Mouse (Mus musculus) midbrain, embryonic 10.5 days (tissue): ENCODE data around the gene Mvb12a. TPM values are rescaled to one million over a fixed set of nuclear protein-coding genes. Genes with fewer than 3 reads are reported as not detected.
A peak's percentile ranks its signal among the peaks of the same experiment; 100 is the strongest.
"Not testable (repeated sequence)": the region's sequence is repeated elsewhere in the genome, so short reads cannot be mapped to it uniquely, and the experiment has no call there.

Source experiments
- DNase-seq: peaks from one replicate; pipeline ENCODE4 v3.0.0-alpha.2; 2017; ENCODE audit warnings: low spot score
- H3K27ac ChIP-seq: fragments of 300-500 bp; sonication (generic); replicated peaks from 2 replicates; pipeline ENCODE4 v1.5.1; 2016; ENCODE audit warnings: mild to moderate bottlenecking
- H3K27me3 ChIP-seq: fragments of 300-500 bp; sonication (generic); 2 replicates; pipeline ENCODE4 v1.6.1; 2016; ENCODE audit warnings: low read depth, mild to moderate bottlenecking; ENCODE audit not compliant: poor library complexity, severe bottlenecking
- H3K36me3 ChIP-seq: fragments of 300-500 bp; sonication (generic); 2 replicates; pipeline ENCODE4 v1.6.1; 2016; ENCODE audit warnings: mild to moderate bottlenecking, moderate library complexity
- H3K4me1 ChIP-seq: fragments of 300-500 bp; sonication (generic); 2 replicates; pipeline ENCODE4 v1.6.1; 2016
- H3K4me3 ChIP-seq: fragments of 300-500 bp; sonication (generic); 2 replicates; pipeline ENCODE4 v1.5.1; 2016; ENCODE audit warnings: mild to moderate bottlenecking, moderate library complexity
- H3K9me3 ChIP-seq: fragments of 300-500 bp; sonication (generic); replicated peaks from 2 replicates; pipeline ENCODE4 v1.6.1; 2016; ENCODE audit warnings: mild to moderate bottlenecking
- WGBS: fragments of 180-500 bp; shearing (Covaris S2); methylation state at CpG from one replicate; pipeline ENCODE4 v1.1.7; 2016; 5-methylcytosine and 5-hydroxymethylcytosine counted together
- polyA plus RNA-seq: library from polyadenylated mRNA; unstranded; fragments of >200 nt; fragmentation: Nextera tagmentation; extraction: Ambion mirVana; gene quantifications from 2 replicates; pipeline ENCODE4 v1.2.1, GENCODE M21; 2016

Mvb12a gene
- polyA plus RNA-seq, 1 experiment from 2014 or later, result 62.9 TPM

GRCm38 (mm10) chr8:71511644-71512043, 31.1 kb upstream of the Mvb12a start, which contains the start of gene Plvap:
TSS of gene Plvap (minus strand) at chr8:71511752.
- H3K27me3 ChIP-seq, result peaks cover 58% of the 10 kb centered on the region
- H3K4me3 ChIP-seq, result 0 out of 2 replicates have a peak within 1 kb of the TSS, but pooled peaks have one; percentile 14

GRCm38 (mm10) chr8:71513018-71513754, 29.5 kb upstream of the Mvb12a start:
- no peak for DNase-seq
- no peaks in the 10 kb centered on the region for H3K9me3 ChIP-seq
- H3K27ac ChIP-seq, result no peak overlapping the region
- 78% methylated on average over 15 of the region's 15 CpGs for WGBS
- peaks cover 23% of the 10 kb centered on the region for H3K4me1 ChIP-seq
- no peak overlapping the region for H3K4me3 ChIP-seq
- peaks cover 42% of the 10 kb centered on the region for H3K27me3 ChIP-seq
- no peaks in the 10 kb centered on the region for H3K36me3 ChIP-seq

More at GRCm38 (mm10) chr8:71511644-71512043, 31.1 kb upstream of the Mvb12a start, which contains the start of gene Plvap:
- no peak within 1 kb of the TSS for H3K27ac ChIP-seq
- no peaks in the 10 kb centered on the region for H3K9me3 ChIP-seq
- no peak for DNase-seq
- WGBS, result 71% methylated on average over 14 of the region's 14 CpGs
- peaks cover 23% of the 10 kb centered on the region for H3K4me1 ChIP-seq
- no peaks in the 10 kb centered on the region for H3K36me3 ChIP-seq

- H3K27ac ChIP-seq, result no peak overlapping the region
- no peaks in the 10 kb centered on the region for H3K9me3 ChIP-seq
- 71% methylated on average over 5 of the region's 5 CpGs for WGBS
- H3K4me3 ChIP-seq, result no peak overlapping the region
- peaks cover 24% of the 10 kb centered on the region for H3K27me3 ChIP-seq
- no peaks in the 10 kb centered on the region for H3K36me3 ChIP-seq
- peaks cover 20% of the 10 kb centered on the region for H3K4me1 ChIP-seq
- DNase-seq, result no peak
These were observed 27.7 kb upstream of the Mvb12a start for GRCm38 (mm10) chr8:71515043-71515442.

- WGBS, result 32% methylated on average over 6 of the region's 6 CpGs
These were observed 25.9 kb upstream of the Mvb12a start for GRCm38 (mm10) chr8:71516786-71517185.

GRCm38 (mm10) chr8:71519037-71519825, 23.5 kb upstream of the Mvb12a start:
- peak; percentile 57 for DNase-seq
- Histone ChIP-seq H3K4me1 (peaks cover 27% of the 10 kb centered on the region), H3K27me3 (peaks cover 21% of the 10 kb centered on the region)
- H3K4me3 ChIP-seq, H3K27ac ChIP-seq, H3K9me3 ChIP-seq, H3K36me3 ChIP-seq: not testable (repeated sequence)
- 46% methylated on average over 10 of the region's 10 CpGs for WGBS

More at GRCm38 (mm10) chr8:71516786-71517185, 25.9 kb upstream of the Mvb12a start:
- peaks cover 26% of the 10 kb centered on the region for H3K4me1 ChIP-seq
- peak overlapping the region; percentile 38; the same call in 1 of the 2 replicates for H3K27ac ChIP-seq
- no peak for DNase-seq
- no peaks in the 10 kb centered on the region for H3K9me3 ChIP-seq
- no peak overlapping the region for H3K4me3 ChIP-seq
- no peaks in the 10 kb centered on the region for H3K36me3 ChIP-seq
- peaks cover 6% of the 10 kb centered on the region; the same call in 1 of the 2 replicates for H3K27me3 ChIP-seq

- WGBS, result 5% methylated on average over 17 of the region's 17 CpGs
- Histone ChIP-seq H3K27me3 (peaks cover 45% of the 10 kb centered on the region), H3K4me3 (no peak overlapping the region), H3K9me3 (no peaks in the 10 kb centered on the region), H3K36me3 (no peaks in the 10 kb centered on the region), H3K4me1 (peaks cover 43% of the 10 kb centered on the region), H3K27ac (no peak overlapping the region)
- peak; percentile 94 for DNase-seq
These were observed 21.1 kb upstream of the Mvb12a start for GRCm38 (mm10) chr8:71521634-71522033.

- no peaks in the 10 kb centered on the region for H3K36me3 ChIP-seq
- peak within 1 kb of the TSS; percentile 7; the same call in 1 of the 2 replicates for H3K27ac ChIP-seq
- peak within 1 kb of the TSS; percentile 38 for H3K4me3 ChIP-seq
- peaks cover 68% of the 10 kb centered on the region for H3K27me3 ChIP-seq
- DNase-seq, result peak; percentile 40
- H3K4me1 ChIP-seq, result peaks cover 35% of the 10 kb centered on the region
- no peaks in the 10 kb centered on the region for H3K9me3 ChIP-seq
- WGBS, result 5% methylated on average over 46 of the region's 46 CpGs
These were observed 17.3 kb upstream of the Mvb12a start, which contains the start of gene Ccdc194 for GRCm38 (mm10) chr8:71525226-71526050. TSS of gene Ccdc194 (minus strand) at chr8:71525711.

GRCm38 (mm10) chr8:71526272-71526671, 16.4 kb upstream of the Mvb12a start:
- peak; percentile 26 for DNase-seq
- peaks cover 34% of the 10 kb centered on the region for H3K4me1 ChIP-seq
- WGBS, result 2% methylated on average over 6 of the region's 6 CpGs
- H3K27ac ChIP-seq, result 0 out of 2 replicates have a peak overlapping the region, but pooled peaks have one; percentile 7
- no peaks in the 10 kb centered on the region for H3K36me3 ChIP-seq
- H3K27me3 ChIP-seq, result peaks cover 68% of the 10 kb centered on the region
- H3K4me3 ChIP-seq, result no peak overlapping the region; the same call in 1 of the 2 replicates
- H3K9me3 ChIP-seq, result no peaks in the 10 kb centered on the region

GRCm38 (mm10) chr8:71527162-71527870, 15.4 kb upstream of the Mvb12a start:
- no peak for DNase-seq
- H3K27me3 ChIP-seq, result peaks cover 66% of the 10 kb centered on the region
- peaks cover 28% of the 10 kb centered on the region for H3K4me1 ChIP-seq
- no peaks in the 10 kb centered on the region for H3K9me3 ChIP-seq
- H3K4me3 ChIP-seq, result no peak overlapping the region
- H3K27ac ChIP-seq, result peak overlapping the region; percentile 35; the same call in 1 of the 2 replicates
- WGBS, result 52% methylated on average over 3 of the region's 3 CpGs
- no peaks in the 10 kb centered on the region for H3K36me3 ChIP-seq

GRCm38 (mm10) chr8:71528362-71529073, 14.2 kb upstream of the Mvb12a start:
- DNase-seq, result no peak
- no peak overlapping the region for H3K27ac ChIP-seq
- peaks cover 28% of the 10 kb centered on the region for H3K4me1 ChIP-seq
- H3K4me3 ChIP-seq, result no peak overlapping the region
- no peaks in the 10 kb centered on the region for H3K36me3 ChIP-seq
- H3K9me3 ChIP-seq, result no peaks in the 10 kb centered on the region
- WGBS, result 89% methylated on average over 11 of the region's 11 CpGs
- peaks cover 54% of the 10 kb centered on the region for H3K27me3 ChIP-seq

- not testable (repeated sequence) for H3K4me3 ChIP-seq, DNase-seq, H3K36me3 ChIP-seq, H3K9me3 ChIP-seq, H3K27ac ChIP-seq
- 70% methylated on average over 6 of the region's 12 CpGs for WGBS
- H3K4me1 ChIP-seq, result peaks cover 23% of the 10 kb centered on the region
- H3K27me3 ChIP-seq, result peaks cover 45% of the 10 kb centered on the region
These were observed 11.8 kb upstream of the Mvb12a start for GRCm38 (mm10) chr8:71530735-71531467.
